Mouse (Mus musculus) testis, adult 2 months (tissue): ENCODE measurements around the gene Msx1.

Experiments
- CTCF ChIP-seq: fragments of 200-500 bp; IDR thresholded peaks from 2 replicates; pipeline ENCODE4 v1.5.1; 2012; ENCODE audit warnings: low read depth, mild to moderate bottlenecking, inconsistent platforms, low read length, moderate library complexity; ENCODE audit not compliant: control insufficient read depth, insufficient read depth, insufficient replicate concordance
- POLR2A ChIP-seq: fragments of 200-500 bp; IDR thresholded peaks from 2 replicates; pipeline ENCODE4 v1.6.1; 2012; ENCODE audit warnings: low read depth, mild to moderate bottlenecking, inconsistent platforms, low read length, moderate library complexity; ENCODE audit not compliant: control insufficient read depth

GRCm38 (mm10) chr5:37860846-37861245 lies 36.5 kb upstream of the Msx1 start:
- TF ChIP-seq POLR2A (no peak), CTCF (no peak)
